Mouse (Mus musculus) embryonic facial prominence, embryonic 10.5 days (tissue): ENCODE measurements around the gene Fam136a. TPM values are rescaled to one million over a fixed set of nuclear protein-coding genes. Genes with fewer than 3 reads are reported as not detected.
A peak's percentile ranks its signal among the peaks of the same experiment; 100 is the strongest.

Experiments
- DNase-seq: peaks from one replicate; pipeline ENCODE4 v3.0.0-alpha.2; 2017; ENCODE audit warnings: low spot score
- H3K27ac ChIP-seq: fragments of 300-500 bp; sonication (generic); replicated peaks from 2 replicates; pipeline ENCODE4 v1.5.1; 2016; ENCODE audit warnings: mild to moderate bottlenecking
- H3K27me3 ChIP-seq: fragments of 300-500 bp; sonication (generic); replicated peaks from 2 replicates; pipeline ENCODE4 v1.6.1; 2016; ENCODE audit warnings: low read depth, mild to moderate bottlenecking; ENCODE audit not compliant: poor library complexity, severe bottlenecking
- H3K36me3 ChIP-seq: fragments of 300-500 bp; sonication (generic); replicated peaks from 2 replicates; pipeline ENCODE4 v1.6.1; 2016; ENCODE audit warnings: mild to moderate bottlenecking, moderate library complexity
- H3K4me1 ChIP-seq: fragments of 300-500 bp; sonication (generic); 2 replicates; pipeline ENCODE4 v1.6.1; 2016
- H3K4me3 ChIP-seq: fragments of 300-500 bp; sonication (generic); 2 replicates; pipeline ENCODE4 v1.5.1; 2016; ENCODE audit warnings: mild to moderate bottlenecking, moderate library complexity
- H3K9me3 ChIP-seq: fragments of 300-500 bp; sonication (generic); 2 replicates; pipeline ENCODE4 v1.6.1; 2016; ENCODE audit warnings: mild to moderate bottlenecking
- WGBS: fragments of 180-500 bp; shearing (Covaris S2); methylation state at CpG from one replicate; pipeline ENCODE4 v1.1.7; 2016; 5-methylcytosine and 5-hydroxymethylcytosine counted together
- polyA plus RNA-seq: library from polyadenylated mRNA; unstranded; fragments of >200 nt; fragmentation: Nextera tagmentation; extraction: Ambion mirVana; gene quantifications from 2 replicates; pipeline ENCODE4 v1.2.1, GENCODE M21; 2016

Fam136a gene
- 191 and 201 TPM in 2 replicates for polyA plus RNA-seq

DNA sequence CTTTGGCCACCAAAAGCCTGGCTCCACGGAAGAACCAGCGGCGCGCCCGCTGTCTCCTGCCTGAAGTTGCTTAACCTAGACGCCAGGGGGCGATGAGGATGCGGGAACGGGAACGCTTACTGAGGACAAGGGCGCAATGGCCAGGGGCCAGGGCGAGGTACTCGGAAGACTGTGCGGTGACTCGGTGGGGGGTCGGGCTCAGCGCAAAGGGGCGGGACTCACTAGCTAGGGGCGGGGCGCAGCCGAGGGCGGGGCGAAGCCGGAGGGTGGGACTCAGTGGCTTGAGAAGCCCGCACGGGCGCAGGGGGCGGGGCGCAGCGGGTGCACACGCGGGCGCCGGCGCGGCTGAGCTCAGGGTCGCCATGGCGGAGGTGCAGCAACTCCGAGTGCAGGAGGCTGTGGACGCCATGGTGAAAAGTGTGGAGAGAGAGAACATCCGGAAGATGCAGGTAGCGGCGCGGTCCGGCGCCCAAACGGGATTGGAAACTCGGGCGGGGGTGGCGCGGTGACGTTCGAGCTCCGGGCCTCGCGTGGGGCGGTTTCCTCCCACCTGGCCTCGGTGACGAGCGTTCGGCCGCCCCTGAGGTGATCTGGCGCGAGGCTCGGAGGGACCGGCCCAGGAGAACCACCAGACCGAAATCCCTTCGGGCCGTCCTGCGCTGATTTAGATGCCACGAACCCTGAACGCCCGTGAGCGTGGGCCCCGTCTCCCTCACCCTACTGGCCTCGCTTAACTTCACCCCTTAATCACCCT, at the start of gene Fam136a:
TSS of gene Fam136a (plus strand) at position 276 of the 754 bp plus-strand sequence.
- WGBS, result under 1% methylated on average over 76 of the region's 76 CpGs
- H3K9me3 ChIP-seq, result no peaks in the 10 kb centered on the region
- peak within 1 kb of the TSS; percentile 82 for H3K4me3 ChIP-seq
- DNase-seq, result peak; percentile 100
- H3K36me3 ChIP-seq, result peaks cover 26% of the 10 kb centered on the region
- no peaks in the 10 kb centered on the region for H3K27me3 ChIP-seq
- peaks cover 19% of the 10 kb centered on the region for H3K4me1 ChIP-seq
- H3K27ac ChIP-seq, result peak within 1 kb of the TSS; percentile 92

GRCm38 (mm10) chr6:86317066-86317465, 48.4 kb upstream of the Fam136a start:
- Histone ChIP-seq H3K4me3 (no peak overlapping the region), H3K27ac (no peak overlapping the region), H3K27me3 (no peaks in the 10 kb centered on the region), H3K4me1 (peaks cover 8% of the 10 kb centered on the region), H3K9me3 (no peaks in the 10 kb centered on the region), H3K36me3 (no peaks in the 10 kb centered on the region)
- WGBS, result 72% methylated on average over 1 of the region's 1 CpGs
- DNase-seq, result no peak

- WGBS, result 82% methylated on average over 4 of the region's 4 CpGs
- Histone ChIP-seq H3K27ac (no peak overlapping the region), H3K27me3 (no peaks in the 10 kb centered on the region), H3K4me1 (peaks cover 1% of the 10 kb centered on the region; the same call in 1 of the 2 replicates), H3K4me3 (no peak overlapping the region), H3K36me3 (no peaks in the 10 kb centered on the region), H3K9me3 (no peaks in the 10 kb centered on the region)
- no peak for DNase-seq
Observed at GRCm38 (mm10) chr6:86318855-86319254, 46.6 kb upstream of the Fam136a start.

- Histone ChIP-seq H3K27me3 (no peaks in the 10 kb centered on the region), H3K4me3 (no peak overlapping the region), H3K4me1 (no peaks in the 10 kb centered on the region), H3K27ac (no peak overlapping the region), H3K9me3 (no peaks in the 10 kb centered on the region), H3K36me3 (no peaks in the 10 kb centered on the region)
- DNase-seq, result no peak
- WGBS, result 85% methylated on average over 5 of the region's 5 CpGs
Observed at GRCm38 (mm10) chr6:86322031-86322563, 43.3 kb upstream of the Fam136a start.

DNA sequence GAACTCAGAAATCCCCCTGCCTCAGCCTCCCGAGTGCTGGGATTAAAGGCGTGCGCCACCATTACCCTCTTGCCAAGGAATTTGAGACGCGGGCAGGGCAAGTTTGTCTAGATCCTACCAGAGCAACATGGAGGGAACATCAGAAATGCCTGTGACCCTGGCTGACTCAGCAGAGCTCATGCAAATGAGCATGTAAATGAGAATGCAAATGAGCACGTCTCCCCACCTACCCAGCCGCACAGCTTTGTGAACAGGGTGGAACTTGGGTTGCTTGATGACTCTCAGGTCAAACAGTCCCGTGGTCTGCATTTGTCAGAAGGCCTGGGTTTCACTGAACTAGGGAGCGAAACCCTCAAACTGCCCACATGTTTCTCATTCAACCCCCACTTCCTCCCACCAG, 42.5 kb upstream of the Fam136a start:
- Histone ChIP-seq H3K36me3 (no peaks in the 10 kb centered on the region), H3K9me3 (no peaks in the 10 kb centered on the region), H3K27ac (no peak overlapping the region), H3K4me1 (no peaks in the 10 kb centered on the region), H3K4me3 (no peak overlapping the region), H3K27me3 (no peaks in the 10 kb centered on the region)
- DNase-seq, result no peak
- 96% methylated on average over 9 of the region's 9 CpGs for WGBS

DNA sequence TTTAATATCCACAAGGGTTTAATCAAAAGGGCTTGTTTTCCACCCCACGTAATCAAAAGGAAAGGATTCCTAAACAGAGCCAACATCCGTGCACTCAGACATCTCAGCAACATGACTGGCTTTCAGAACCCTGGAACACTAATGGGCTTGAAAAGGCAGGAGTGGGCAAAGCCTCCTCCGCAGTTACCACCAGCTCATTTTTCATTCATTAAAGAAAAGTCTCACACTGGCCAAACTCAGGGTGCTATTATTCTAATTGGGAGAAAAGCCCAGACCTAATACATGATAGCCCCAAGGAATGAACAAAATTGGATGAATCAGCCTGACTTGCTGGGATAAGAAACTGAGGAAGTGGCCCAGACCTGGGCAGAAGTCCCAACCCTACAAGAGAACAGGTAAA, 41.0 kb upstream of the Fam136a start:
- Histone ChIP-seq H3K36me3 (no peaks in the 10 kb centered on the region), H3K9me3 (no peaks in the 10 kb centered on the region), H3K4me3 (no peak overlapping the region), H3K27me3 (no peaks in the 10 kb centered on the region), H3K4me1 (peaks cover 4% of the 10 kb centered on the region), H3K27ac (no peak overlapping the region)
- no peak for DNase-seq
- 86% methylated on average over 3 of the region's 3 CpGs for WGBS

DNA sequence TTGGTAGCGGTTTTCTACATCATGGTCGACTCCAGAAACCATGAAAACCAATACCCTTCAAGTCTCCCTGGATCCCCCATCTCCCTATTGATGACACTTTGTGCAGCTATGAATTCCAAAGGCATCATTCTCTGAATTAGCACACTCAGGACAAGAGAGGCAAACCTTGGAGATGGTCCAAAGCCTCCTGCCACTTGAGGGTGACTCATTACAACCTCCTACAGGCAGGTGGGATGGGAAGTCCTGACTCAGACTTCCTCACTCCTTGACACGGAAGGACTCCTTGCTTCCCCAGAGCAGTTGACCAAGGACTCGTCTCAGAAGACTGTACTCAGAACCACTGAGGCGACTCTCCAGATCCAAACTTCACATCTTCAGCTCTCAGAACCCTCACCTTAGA, 39.8 kb upstream of the Fam136a start:
- H3K9me3 ChIP-seq, result no peaks in the 10 kb centered on the region; the same call in 1 of the 2 replicates
- H3K4me1 ChIP-seq, result peaks cover 4% of the 10 kb centered on the region
- H3K27me3 ChIP-seq, result no peaks in the 10 kb centered on the region
- 93% methylated on average over 5 of the region's 5 CpGs for WGBS
- DNase-seq, result no peak
- H3K27ac ChIP-seq, result no peak overlapping the region
- no peaks in the 10 kb centered on the region for H3K36me3 ChIP-seq
- H3K4me3 ChIP-seq, result no peak overlapping the region

- peaks cover 4% of the 10 kb centered on the region for H3K4me1 ChIP-seq
- DNase-seq, result no peak
- no peaks in the 10 kb centered on the region for H3K27me3 ChIP-seq
- H3K27ac ChIP-seq, result no peak overlapping the region
- H3K4me3 ChIP-seq, result no peak overlapping the region
- H3K9me3 ChIP-seq, result peaks cover 5% of the 10 kb centered on the region; the same call in 1 of the 2 replicates
- WGBS, result 93% methylated on average over 18 of the region's 18 CpGs
- no peaks in the 10 kb centered on the region for H3K36me3 ChIP-seq
Observed at GRCm38 (mm10) chr6:86326866-86327265, 38.6 kb upstream of the Fam136a start.

DNA sequence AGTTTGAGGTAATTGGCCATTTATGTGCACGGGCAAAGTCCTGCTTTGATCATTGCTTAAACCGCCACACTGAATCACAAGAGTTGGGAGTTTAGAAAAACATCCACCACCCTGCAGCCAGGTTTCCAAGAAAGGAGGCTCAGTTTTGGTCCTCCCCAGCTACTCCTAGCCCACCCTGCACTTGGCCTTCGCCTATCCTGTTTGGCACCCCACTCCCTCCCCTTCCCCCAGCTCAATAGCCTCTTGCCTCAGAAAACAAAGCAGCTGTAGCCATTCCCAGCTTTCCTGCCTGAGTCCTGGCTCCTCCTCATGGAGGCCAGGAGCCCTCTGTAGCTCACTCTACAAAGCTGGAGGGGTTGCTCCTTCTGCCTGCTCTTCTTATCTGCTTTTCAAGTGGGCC, 37.1 kb upstream of the Fam136a start:
- DNase-seq, result peak; percentile 11
- H3K27me3 ChIP-seq, result no peaks in the 10 kb centered on the region
- H3K27ac ChIP-seq, result no peak overlapping the region; the same call in 1 of the 2 replicates
- no peak overlapping the region for H3K4me3 ChIP-seq
- 59% methylated on average over 3 of the region's 3 CpGs for WGBS
- no peaks in the 10 kb centered on the region for H3K36me3 ChIP-seq
- H3K4me1 ChIP-seq, result peaks cover 4% of the 10 kb centered on the region
- peaks cover 5% of the 10 kb centered on the region; the same call in 1 of the 2 replicates for H3K9me3 ChIP-seq

DNA sequence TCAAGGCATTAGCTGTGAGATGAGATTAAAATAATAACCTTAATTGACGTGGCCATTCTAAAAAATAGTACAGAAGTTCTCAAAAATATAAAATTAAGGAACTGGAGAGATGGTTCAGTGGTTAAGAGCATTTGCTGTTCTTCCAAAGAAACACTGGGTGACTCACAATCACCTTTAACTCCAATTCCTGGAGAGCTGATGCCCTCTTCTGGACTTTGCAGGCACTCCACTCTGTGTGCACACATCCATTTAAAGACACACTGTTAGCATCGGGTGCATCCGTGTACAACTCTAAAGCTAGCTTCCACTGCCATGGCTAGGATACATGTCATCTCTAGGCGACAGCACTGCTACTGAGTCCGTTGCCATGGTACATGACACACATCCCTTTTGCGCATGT, 35.5 kb upstream of the Fam136a start:
- Histone ChIP-seq H3K27me3 (no peaks in the 10 kb centered on the region), H3K36me3 (no peaks in the 10 kb centered on the region), H3K27ac (no peak overlapping the region), H3K4me1 (peaks cover 4% of the 10 kb centered on the region), H3K9me3 (peaks cover 5% of the 10 kb centered on the region; the same call in 1 of the 2 replicates), H3K4me3 (no peak overlapping the region)
- no peak for DNase-seq
- 91% methylated on average over 6 of the region's 6 CpGs for WGBS

DNA sequence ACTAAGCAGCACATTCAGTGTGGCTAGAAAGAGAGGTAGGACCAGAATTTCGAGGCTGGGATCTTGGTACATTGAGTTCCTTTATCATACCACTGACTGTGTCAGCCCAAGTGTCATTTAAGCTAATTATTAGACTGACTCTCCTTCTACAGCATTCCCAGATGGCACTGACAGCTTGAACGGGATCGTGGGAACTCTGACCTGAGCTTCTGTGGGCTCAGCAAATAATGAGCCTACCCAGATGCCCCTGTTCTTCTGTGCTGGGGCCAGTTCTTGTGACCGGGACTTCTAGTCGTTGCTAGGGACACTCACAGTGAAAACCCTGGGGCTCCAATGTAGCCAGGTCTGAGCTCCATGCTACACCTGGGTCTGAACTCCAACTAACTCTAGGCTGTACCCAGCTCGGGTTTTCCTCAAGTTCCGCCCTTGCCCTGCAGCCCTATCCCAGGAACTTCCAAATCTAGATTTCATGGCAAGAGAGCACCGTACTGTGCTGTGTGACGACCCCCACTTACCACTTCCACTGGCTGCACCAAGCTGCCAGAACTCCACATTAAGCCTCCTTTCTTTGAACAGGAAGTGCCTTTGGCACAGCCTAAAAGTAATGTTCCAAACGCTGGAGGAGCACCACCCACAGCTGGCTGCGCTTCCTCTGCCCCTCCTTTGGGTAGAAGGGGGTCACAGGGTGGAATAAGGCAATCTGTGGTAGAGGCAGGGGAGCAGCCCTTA, 30.2 kb upstream of the Fam136a start:
- no peaks in the 10 kb centered on the region for H3K4me1 ChIP-seq
- H3K4me3 ChIP-seq, result no peak overlapping the region
- no peak for DNase-seq
- H3K9me3 ChIP-seq, result 0 out of 2 replicates have a peak, but pooled peaks cover 5% of the 10 kb centered on the region
- no peaks in the 10 kb centered on the region for H3K36me3 ChIP-seq
- no peaks in the 10 kb centered on the region for H3K27me3 ChIP-seq
- WGBS, result 71% methylated on average over 11 of the region's 11 CpGs
- H3K27ac ChIP-seq, result no peak overlapping the region

GRCm38 (mm10) chr6:86335860-86336259, 29.6 kb upstream of the Fam136a start:
- 0 out of 2 replicates have a peak, but pooled peaks cover 5% of the 10 kb centered on the region for H3K9me3 ChIP-seq
- no peaks in the 10 kb centered on the region for H3K36me3 ChIP-seq
- H3K4me3 ChIP-seq, result no peak overlapping the region
- DNase-seq, result no peak
- H3K27ac ChIP-seq, result no peak overlapping the region
- WGBS, result 67% methylated on average over 5 of the region's 5 CpGs
- H3K27me3 ChIP-seq, result no peaks in the 10 kb centered on the region
- H3K4me1 ChIP-seq, result no peaks in the 10 kb centered on the region
